Mouse (Mus musculus): Measurements from ENCODE around the gene Tspan11.

Tspan11 gene

DNA sequence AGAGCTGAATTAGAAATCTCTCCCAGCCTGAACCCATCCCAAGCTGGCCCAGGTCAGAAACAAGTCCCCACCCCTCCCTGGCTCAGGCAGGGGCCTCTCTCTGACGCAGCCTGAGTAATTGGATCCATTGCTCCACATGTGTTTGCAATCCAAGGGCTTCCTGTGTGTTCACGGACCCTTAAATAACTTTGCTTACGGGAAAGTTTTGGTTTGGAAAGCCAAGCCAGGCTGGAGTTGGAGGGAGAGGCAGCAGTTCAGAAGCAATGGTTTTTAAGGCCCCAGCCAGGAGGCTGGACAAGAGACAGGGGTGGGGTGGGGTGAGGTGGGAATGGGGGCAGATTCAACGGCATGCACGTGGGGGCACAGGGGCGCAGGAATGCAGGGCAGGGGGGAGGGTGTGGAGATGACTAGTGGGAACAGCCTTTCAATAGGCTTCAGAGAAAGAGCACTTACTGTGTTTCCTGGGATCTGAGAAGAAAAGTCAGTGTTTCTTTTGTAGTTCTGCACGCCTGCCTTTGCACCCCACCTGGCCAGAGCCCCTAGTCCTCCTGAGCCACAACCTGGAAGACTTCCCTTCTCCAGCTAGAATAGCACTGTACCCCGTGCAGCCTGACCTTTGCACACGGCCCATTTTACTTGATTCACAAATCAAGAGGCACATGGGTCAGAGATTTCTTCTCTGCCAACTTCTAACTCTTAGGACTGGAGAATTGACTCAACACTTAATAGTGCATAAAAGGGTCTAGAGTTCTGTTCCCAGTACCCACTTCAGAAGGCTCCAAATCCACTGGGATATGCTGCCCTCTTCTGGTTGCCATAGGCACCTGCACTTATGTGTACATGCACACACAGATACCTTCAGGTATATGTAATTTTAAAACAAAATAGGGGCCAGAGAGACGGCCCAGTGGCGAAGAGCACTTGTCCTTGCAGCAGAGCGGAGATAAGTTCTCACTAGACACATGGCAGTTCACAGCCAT, 16.8 kb upstream of the Tspan11 start:
- POLR2A ChIA-PET, result interaction anchor here in 1 of 4 experiments (1.9 kb wide), 1 partner anchor 104 kb away, joined by 6 read pairs; no protein-coding TSS in a partner anchor

DNA sequence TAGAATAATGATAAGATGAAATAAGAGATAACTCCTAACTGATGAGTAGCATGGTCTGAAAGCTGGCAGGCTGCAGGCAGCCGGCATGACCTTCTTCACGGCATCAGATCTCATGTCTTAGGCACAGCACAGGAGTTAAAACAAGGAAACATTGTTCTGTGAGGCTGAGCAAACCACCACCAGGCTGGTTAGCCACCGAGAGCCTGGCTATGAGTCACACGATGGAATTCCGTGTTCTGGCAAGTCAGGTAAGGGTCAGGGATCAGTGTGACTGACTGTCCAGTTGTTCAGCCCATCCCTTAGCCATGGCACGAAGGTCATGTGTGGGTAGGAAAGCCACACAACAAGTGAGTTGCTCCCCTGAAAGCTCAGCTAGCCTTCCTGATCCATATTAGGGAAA, 16.0 kb upstream of the Tspan11 start:
- ChIA-PET POLR2A (interaction anchor here in 1 of 4 experiments (1.9 kb wide), 1 partner anchor 105 kb away, joined by 6 read pairs; no protein-coding TSS in a partner anchor), CTCF (interaction anchor here in 2 of 4 experiments (0.8 to 1.5 kb wide), 2 partner anchors 310 to 330 kb away, joined by 3 read pairs; partner anchors contain the start of gene Cracr2a (in 1 of the 2))

More for the DNA sequence above, 16.8 kb upstream of the Tspan11 start:
- CTCF ChIA-PET, result interaction anchor here in 2 of 4 experiments (0.7 to 1.5 kb wide), 3 partner anchors 50 to 328 kb away, joined by 3 read pairs; partner anchors contain the start of gene Cracr2a (in 1 of the 2)

- POLR2A ChIA-PET, result interaction anchor here in 1 of 4 experiments (0.6 kb wide), 1 partner anchor 158 kb away, joined by 7 read pairs; no protein-coding TSS in a partner anchor
- CTCF ChIA-PET, result no interaction called here
These were observed 14.8 kb upstream of the Tspan11 start for GRCm38 (mm10) chr6:127872581-127872980.

- ChIA-PET POLR2A (interaction anchor here in 2 of 4 experiments (0.5 to 0.9 kb wide), 3 partner anchors 18 to 423 kb away, joined by 3 read pairs; no protein-coding TSS in a partner anchor), CTCF (interaction anchor here in 2 of 4 experiments (0.5 to 1.2 kb wide), 3 partner anchors 18 to 380 kb away, joined by 3 read pairs; no protein-coding TSS in a partner anchor)
These were observed 11.5 kb upstream of the Tspan11 start for GRCm38 (mm10) chr6:127875883-127876282.

- ChIA-PET CTCF (interaction anchor here in 1 of 4 experiments (1.2 kb wide), 1 partner anchor 17 kb away, joined by 3 read pairs; no protein-coding TSS in a partner anchor), POLR2A (interaction anchor here in 2 of 4 experiments (0.5 to 0.9 kb wide), 2 partner anchors 141 to 423 kb away, joined by 3 read pairs; no protein-coding TSS in a partner anchor)
These were observed 11.0 kb upstream of the Tspan11 start for GRCm38 (mm10) chr6:127876436-127876835.

GRCm38 (mm10) chr6:127877026-127877425, 10.4 kb upstream of the Tspan11 start:
- POLR2A ChIA-PET, result interaction anchor here in 1 of 4 experiments (0.5 kb wide), 1 partner anchor 151 kb away, joined by 9 read pairs; no protein-coding TSS in a partner anchor
- CTCF ChIA-PET, result interaction anchor here in 1 of 4 experiments (0.9 kb wide), 1 partner anchor 353 kb away, joined by 3 read pairs; no protein-coding TSS in a partner anchor

GRCm38 (mm10) chr6:127879472-127879871, 7.9 kb upstream of the Tspan11 start:
- POLR2A ChIA-PET, result interaction anchor here in 1 of 4 experiments (1.0 kb wide), 1 partner anchor 321 kb away, joined by 3 read pairs; no protein-coding TSS in a partner anchor
- CTCF ChIA-PET, result interaction anchor here in 3 of 4 experiments (0.6 to 1.1 kb wide), 12 partner anchors 9 to 656 kb away, joined by 3 to 5 read pairs (median 3); partner anchors contain the start of gene Cracr2a (in 1 of the 3)

DNA sequence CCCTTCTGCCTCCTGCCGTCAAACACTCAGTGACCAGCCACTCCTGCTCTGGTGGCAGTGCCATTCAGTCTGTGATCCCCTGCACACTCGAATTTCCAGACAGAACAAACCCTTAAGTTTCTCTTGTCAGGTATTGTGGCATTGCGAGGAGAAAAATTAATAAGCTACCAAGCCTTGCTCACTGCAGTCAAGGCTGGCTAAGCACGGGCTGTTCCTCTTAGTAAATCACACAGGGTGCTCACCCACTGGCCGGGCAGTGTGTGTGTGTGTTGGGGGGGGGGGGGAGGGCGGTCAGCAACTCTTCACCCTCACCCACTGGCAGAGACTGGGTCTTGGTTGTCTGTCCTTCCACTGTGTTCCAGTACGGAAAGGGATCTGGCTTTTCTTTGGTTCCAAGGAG, 473 bp upstream of the Tspan11 start:
- ChIA-PET CTCF (interaction anchor here in 1 of 4 experiments (0.6 to 1.3 kb wide), 3 partner anchors 215 to 314 kb away, joined by 3 read pairs; no protein-coding TSS in a partner anchor), POLR2A (interaction anchor here in 2 of 4 experiments (1.1 to 1.6 kb wide), 3 partner anchors 60 to 270 kb away, joined by 3 to 5 read pairs (median 4); no protein-coding TSS in a partner anchor)

DNA sequence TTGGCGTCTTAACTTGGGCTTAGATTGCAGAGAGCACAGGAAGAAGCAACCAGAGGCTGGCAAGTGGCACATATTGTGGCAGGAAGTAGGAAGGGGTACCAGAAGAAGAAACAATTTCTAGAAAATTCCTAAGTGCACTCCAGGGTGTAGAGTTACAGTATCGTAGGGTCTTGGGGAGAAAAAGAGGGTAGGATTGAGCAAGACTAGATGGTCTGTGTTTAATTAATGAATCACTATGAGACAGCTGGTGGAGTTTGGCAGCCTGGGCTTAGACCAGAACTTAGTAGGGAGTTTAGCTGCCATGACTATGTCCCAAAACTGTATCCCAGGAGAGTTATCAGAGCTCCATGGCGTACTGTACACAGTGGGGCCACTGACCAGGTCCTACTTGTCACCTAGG, 1.2 kb downstream of the Tspan11 start:
- POLR2A ChIA-PET, result interaction anchor here in 2 of 4 experiments (0.6 to 1.5 kb wide), 3 partner anchors 53 to 312 kb away, joined by 3 to 4 read pairs (median 3); no protein-coding TSS in a partner anchor
- CTCF ChIA-PET, result interaction anchor here in 2 of 4 experiments (0.5 to 1.3 kb wide), 6 partner anchors 9 to 461 kb away, joined by 3 to 4 read pairs (median 4); partner anchors contain the start of gene Cracr2a (in 1 of the 2)

DNA sequence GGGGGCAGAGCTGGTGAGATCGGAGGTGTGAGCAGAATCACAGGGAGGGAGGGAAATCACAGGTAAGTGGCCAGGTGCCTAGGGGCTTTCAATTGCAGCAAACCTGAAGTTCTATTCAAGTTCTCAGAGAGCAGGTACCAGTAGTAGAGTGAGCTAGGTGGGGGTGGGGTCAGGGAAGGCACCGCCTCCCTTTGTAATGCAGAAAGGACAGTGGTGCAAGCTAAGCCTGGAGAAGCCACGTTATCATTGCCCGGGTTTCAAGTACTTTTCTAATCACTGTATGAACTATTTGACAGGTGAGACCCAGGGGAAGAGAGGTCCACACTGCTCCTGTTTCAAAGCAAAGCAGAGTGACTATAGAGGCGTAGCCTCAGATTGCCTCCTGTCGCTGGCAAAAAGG, 6.2 kb downstream of the Tspan11 start:
- ChIA-PET CTCF (interaction anchor here (0.5 to 1.6 kb wide), 10 partner anchors 18 to 627 kb away, joined by 3 to 5 read pairs (median 3); no protein-coding TSS in a partner anchor), POLR2A (interaction anchor here in 3 of 4 experiments (0.9 to 1.4 kb wide), 5 partner anchors 16 to 352 kb away, joined by 3 to 4 read pairs (median 3); no protein-coding TSS in a partner anchor)

GRCm38 (mm10) chr6:127894999-127895398, 7.6 kb downstream of the Tspan11 start:
- ChIA-PET POLR2A (interaction anchor here in 2 of 4 experiments (0.5 to 1.1 kb wide), 2 partner anchors 13 to 306 kb away, joined by 3 to 4 read pairs; no protein-coding TSS in a partner anchor), CTCF (interaction anchor here in 2 of 4 experiments (0.5 to 1.2 kb wide), 5 partner anchors 25 to 1391 kb away, joined by 3 to 9 read pairs (median 3); partner anchors contain the start of gene Cracr2a (in 1 of the 2))

DNA sequence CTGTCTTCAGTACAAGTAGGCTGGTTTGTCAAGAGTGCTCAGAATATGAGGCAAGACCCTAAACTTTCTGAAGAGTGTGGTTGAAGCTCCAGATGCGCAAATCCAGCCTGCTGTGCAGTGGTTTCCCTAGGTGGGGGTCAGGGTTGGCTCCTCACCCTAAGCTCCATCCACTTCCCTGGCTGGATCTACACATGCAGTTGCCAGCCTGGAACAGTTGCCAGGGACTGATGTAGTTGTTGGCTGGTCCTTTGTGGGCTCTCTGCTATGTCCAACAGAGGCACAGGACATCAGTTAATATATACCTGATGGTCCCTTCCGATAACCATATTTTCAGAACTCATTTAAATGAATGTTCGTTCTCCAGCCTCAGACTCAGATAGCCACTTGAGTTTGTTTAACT, 9.0 kb downstream of the Tspan11 start:
- CTCF ChIA-PET, result interaction anchor here in 1 of 4 experiments (0.6 kb wide), 1 partner anchor 394 kb away, joined by 3 read pairs; no protein-coding TSS in a partner anchor
- POLR2A ChIA-PET, result no interaction called here

DNA sequence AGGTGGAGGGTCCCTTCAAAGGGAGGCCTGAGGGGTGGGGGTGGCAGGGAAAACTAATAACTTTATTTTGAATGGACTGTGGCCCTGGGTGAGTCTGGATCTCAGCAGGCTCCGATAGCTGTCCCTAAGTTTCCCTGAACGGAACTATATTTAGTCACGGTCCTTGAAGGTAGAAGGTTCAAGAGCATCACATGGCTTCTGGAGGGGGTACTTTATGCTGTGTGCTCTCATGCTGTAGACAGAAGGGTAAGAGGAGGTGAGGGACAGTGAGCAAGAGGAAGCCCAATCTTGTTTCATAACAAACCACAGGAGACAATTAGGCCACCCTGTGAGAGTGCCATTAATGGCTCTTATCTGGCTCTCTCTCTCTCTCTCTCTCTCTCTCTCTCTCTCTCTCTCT, 10.0 kb downstream of the Tspan11 start:
- ChIA-PET POLR2A (no interaction called here), CTCF (no interaction called here)

- ChIA-PET CTCF (interaction anchor here in 2 of 4 experiments (0.9 to 1.4 kb wide), 2 partner anchors 133 to 511 kb away, joined by 3 to 5 read pairs; no protein-coding TSS in a partner anchor), POLR2A (interaction anchor here in 3 of 4 experiments (0.6 to 1.9 kb wide), 5 partner anchors 9 to 76 kb away, joined by 3 to 7 read pairs (median 4); partner anchors contain the start of gene Tspan11 (in 2 of the 3))
These were observed 12.7 kb downstream of the Tspan11 start for GRCm38 (mm10) chr6:127900062-127900461.

- POLR2A ChIA-PET, result no interaction called here
- CTCF ChIA-PET, result no interaction called here
These were observed 13.9 kb downstream of the Tspan11 start for GRCm38 (mm10) chr6:127901261-127901660.

DNA sequence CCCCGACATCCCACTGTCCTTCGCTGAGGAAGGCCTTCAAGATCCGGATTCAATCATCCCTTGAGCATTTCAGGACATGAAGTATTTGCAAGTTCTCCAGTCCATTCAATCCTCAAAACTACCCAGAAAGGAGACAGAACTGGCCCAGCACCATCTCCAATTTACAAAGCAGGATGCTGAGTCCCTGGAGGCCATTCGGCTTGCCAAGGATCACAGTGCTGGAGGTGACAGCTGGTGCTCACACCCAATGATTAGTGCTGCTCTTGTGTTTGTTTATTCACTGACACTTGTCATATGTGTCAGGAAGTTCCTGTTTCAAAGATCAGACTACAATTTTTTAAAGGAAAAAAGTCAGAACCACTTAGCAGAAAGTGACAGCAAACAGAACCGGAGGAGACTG, 14.3 kb downstream of the Tspan11 start:
- ChIA-PET CTCF (no interaction called here), POLR2A (no interaction called here)

GRCm38 (mm10) chr6:127902559-127902958, 15.2 kb downstream of the Tspan11 start:
- POLR2A ChIA-PET, result no interaction called here

DNA sequence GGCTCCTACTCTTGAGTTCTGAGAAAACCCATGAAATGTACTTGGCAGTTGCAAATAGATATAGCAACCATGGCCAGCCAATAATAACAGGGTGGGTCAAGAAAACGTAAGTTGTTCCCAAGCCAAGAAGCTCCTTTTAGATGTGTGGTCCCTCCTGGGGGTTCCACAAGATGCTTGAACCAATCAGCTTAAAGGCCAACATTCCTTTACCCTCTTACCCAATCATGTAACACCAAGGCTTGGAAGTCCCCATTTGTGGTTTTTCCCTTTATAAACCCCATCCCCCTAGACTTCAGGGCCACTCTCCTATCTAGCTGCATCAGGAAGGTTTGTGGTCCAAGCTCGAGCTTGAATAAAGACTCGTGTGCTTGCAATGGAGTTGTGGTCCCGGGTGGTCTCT, 23.2 kb downstream of the Tspan11 start:
- CTCF ChIA-PET, result interaction anchor here in 2 of 4 experiments (0.6 to 1.2 kb wide), 3 partner anchors 10 to 582 kb away, joined by 3 read pairs; no protein-coding TSS in a partner anchor
- POLR2A ChIA-PET, result no interaction called here

More at GRCm38 (mm10) chr6:127902559-127902958, 15.2 kb downstream of the Tspan11 start:
- CTCF ChIA-PET, result interaction anchor here in 1 of 4 experiments (1.2 kb wide), 1 partner anchor 18 kb away, joined by 5 read pairs; no protein-coding TSS in a partner anchor
